Mouse (Mus musculus) spleen, adult 2 months (tissue): ENCODE data around the gene Trim41. TPM values are rescaled to one million over a fixed set of nuclear protein-coding genes. Genes with fewer than 3 reads are reported as not detected.
"Not testable (repeated sequence)": the region's sequence is repeated elsewhere in the genome, so short reads cannot be mapped to it uniquely, and the experiment has no call there.

Source experiments
- DNase-seq, 2 experiments: peaks; one replicate each; pipeline versions ENCODE4 v3.0.0 to v3.0.0-alpha.2; 2012 to 2021; ENCODE audit warnings: low spot score in 2 of 2, low read depth in 1 of 2
- H3K27ac ChIP-seq: fragments of 200-500 bp; 2 replicates; pipeline ENCODE4 v1.5.1; 2012; ENCODE audit warnings: low read length, inconsistent platforms; ENCODE audit not compliant: insufficient read depth
- H3K27me3 ChIP-seq: fragments of 200-500 bp; 2 replicates; pipeline ENCODE4 v1.6.1; 2012; ENCODE audit warnings: mild to moderate bottlenecking, moderate library complexity, low read length, inconsistent platforms; ENCODE audit not compliant: control insufficient read depth, insufficient read depth
- H3K36me3 ChIP-seq: fragments of 200-500 bp; 2 replicates; pipeline ENCODE4 v1.6.1; 2012; ENCODE audit warnings: mild to moderate bottlenecking, low read length, inconsistent platforms; ENCODE audit not compliant: control insufficient read depth, insufficient read depth
- H3K4me1 ChIP-seq: fragments of 200-500 bp; 2 replicates; pipeline ENCODE4 v1.6.1; 2011; ENCODE audit warnings: inconsistent platforms; ENCODE audit not compliant: control insufficient read depth, insufficient read depth, insufficient read length
- H3K4me3 ChIP-seq: fragments of 200-500 bp; 2 replicates; pipeline ENCODE4 v1.5.1; 2011; ENCODE audit warnings: mild to moderate bottlenecking, inconsistent platforms; ENCODE audit not compliant: insufficient read depth, insufficient read length; ENCODE audit errors: extremely low read depth
- CTCF ChIP-seq: fragments of 200-500 bp; IDR thresholded peaks from 2 replicates; pipeline ENCODE4 v1.5.1; 2011; ENCODE audit warnings: mild to moderate bottlenecking, inconsistent platforms; ENCODE audit not compliant: insufficient read depth, insufficient read length, insufficient replicate concordance; ENCODE audit errors: extremely low read depth
- POLR2A ChIP-seq: fragments of 200-500 bp; IDR thresholded peaks from 2 replicates; pipeline ENCODE4 v1.6.1; 2011; ENCODE audit warnings: low read depth, low read length, inconsistent platforms
- WGBS: fragments of 180-500 bp; shearing (Covaris S2); methylation state at CpG from one replicate; pipeline ENCODE4 v1.1.7; 2018; 5-methylcytosine and 5-hydroxymethylcytosine counted together
- polyA plus RNA-seq: library from polyadenylated mRNA; depleted of rRNA; stranded (reverse); fragments of >200 nt; gene quantifications from 2 replicates; pipeline ENCODE4 v1.2.3, GENCODE M21; 2012

Gene Trim41
- polyA plus RNA-seq, 1 experiment = 24.7 TPM

- H3K36me3 ChIP-seq = no peaks in the 10 kb centered on the region
- H3K27ac ChIP-seq = no peak overlapping the region
- 95% methylated on average over 2 of the region's 2 CpGs for WGBS
- no peaks in the 10 kb centered on the region for H3K4me1 ChIP-seq
- no peak for TF ChIP-seq POLR2A
- no peak for TF ChIP-seq CTCF
- no peak overlapping the region for H3K4me3 ChIP-seq
- no peaks in the 10 kb centered on the region for H3K27me3 ChIP-seq
- DNase-seq = no peak
Observed at GRCm38 (mm10) chr11:48831273-48831672, 14.1 kb upstream of the Trim41 start.

GRCm38 (mm10) chr11:48830279-48830678 lies 13.1 kb upstream of the Trim41 start:
- DNase-seq = no peak
- no peak overlapping the region for H3K27ac ChIP-seq
- TF ChIP-seq CTCF (no peak), POLR2A (no peak)
- H3K4me3 ChIP-seq = no peak overlapping the region
- no peaks in the 10 kb centered on the region for H3K36me3 ChIP-seq
- no peaks in the 10 kb centered on the region for H3K27me3 ChIP-seq
- WGBS = 76% methylated on average over 2 of the region's 2 CpGs
- H3K4me1 ChIP-seq = no peaks in the 10 kb centered on the region

DNA sequence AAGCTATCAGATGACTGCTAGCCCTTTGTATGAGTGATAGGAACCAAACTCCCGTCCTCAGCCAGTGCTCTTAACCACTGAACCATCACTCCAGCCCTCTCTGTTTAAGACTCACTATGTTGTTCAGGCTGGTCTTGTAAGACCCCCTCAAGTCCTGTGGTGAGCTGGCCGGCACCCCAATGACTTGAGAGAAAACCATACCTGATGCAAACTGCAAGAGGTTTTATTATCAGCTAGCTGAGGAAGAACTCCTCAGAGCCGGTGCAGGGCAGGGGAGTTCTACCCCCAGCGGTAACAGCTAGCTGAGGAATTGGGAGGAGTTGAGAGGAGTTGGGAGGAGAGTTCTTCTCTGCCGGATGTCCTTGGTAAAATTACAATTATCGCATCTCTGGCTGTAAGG lies 10.8 kb upstream of the Trim41 start:
- Histone ChIP-seq H3K27ac (no peak overlapping the region), H3K36me3 (no peaks in the 10 kb centered on the region), H3K4me3 (no peak overlapping the region), H3K4me1 (peaks cover 5% of the 10 kb centered on the region; the same call in 1 of the 2 replicates), H3K27me3 (no peaks in the 10 kb centered on the region)
- WGBS = 89% methylated on average over 6 of the region's 6 CpGs
- TF ChIP-seq CTCF (no peak), POLR2A (no peak)
- DNase-seq = no peak

GRCm38 (mm10) chr11:48826752-48827096 lies 9.6 kb upstream of the Trim41 start:
- WGBS = 11% methylated on average over 6 of the region's 6 CpGs
- H3K27me3 ChIP-seq = no peaks in the 10 kb centered on the region
- no peak for TF ChIP-seq CTCF
- TF ChIP-seq POLR2A = no peak
- DNase-seq = no peak
- H3K4me1 ChIP-seq = peaks cover 5% of the 10 kb centered on the region; the same call in 1 of the 2 replicates
- no peaks in the 10 kb centered on the region for H3K36me3 ChIP-seq
- H3K27ac ChIP-seq = no peak overlapping the region
- H3K4me3 ChIP-seq = peak overlapping the region; percentile 61

DNA sequence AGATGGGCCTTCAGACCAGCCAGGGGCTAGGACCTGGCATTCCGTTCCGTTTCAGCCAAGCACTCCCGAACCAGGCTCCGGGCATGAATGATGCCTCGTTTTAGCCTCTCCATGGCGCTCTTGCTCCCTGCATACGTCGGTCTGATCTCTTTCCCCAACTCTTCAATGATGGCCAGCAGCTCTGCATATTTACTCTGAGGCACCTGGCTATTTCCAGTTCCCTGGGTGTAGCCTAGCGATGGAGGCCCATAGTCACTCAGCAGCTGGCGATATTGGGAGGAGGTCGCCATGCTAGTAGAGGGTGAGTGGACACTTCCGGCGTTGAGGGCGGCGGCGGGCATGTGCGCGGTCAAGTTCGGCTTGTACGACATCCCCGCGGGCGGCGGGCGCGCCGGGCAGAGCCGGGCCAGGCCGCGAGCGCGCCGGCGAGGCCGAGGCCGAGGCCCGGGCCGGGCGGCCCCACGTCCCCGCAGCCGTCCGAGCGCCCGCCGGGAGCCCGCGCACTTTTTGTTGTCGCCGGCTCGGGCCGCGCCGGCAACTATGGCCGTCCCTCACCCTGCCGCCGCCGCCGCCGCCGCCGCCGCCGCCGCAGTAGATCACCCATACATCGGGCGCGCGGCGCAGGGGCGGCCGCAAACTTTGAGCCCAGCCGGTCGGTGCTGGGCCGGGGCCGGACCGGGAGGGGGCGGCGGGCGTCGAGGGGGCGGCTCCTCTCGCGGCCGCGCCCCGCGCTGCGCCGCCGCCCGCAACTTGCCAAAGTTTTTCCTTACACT lies 9.0 kb upstream of the Trim41 start, which contains the start of the genes Trim7 and Gm12184:
Gene Trim7, plus strand, starts transcription at position 162 of the 773 bp plus-strand sequence.
Gene Gm12184, minus strand, starts transcription at position 677 of the 773 bp plus-strand sequence.
- H3K27ac ChIP-seq, H3K4me1 ChIP-seq, DNase-seq: not testable (repeated sequence)

DNA sequence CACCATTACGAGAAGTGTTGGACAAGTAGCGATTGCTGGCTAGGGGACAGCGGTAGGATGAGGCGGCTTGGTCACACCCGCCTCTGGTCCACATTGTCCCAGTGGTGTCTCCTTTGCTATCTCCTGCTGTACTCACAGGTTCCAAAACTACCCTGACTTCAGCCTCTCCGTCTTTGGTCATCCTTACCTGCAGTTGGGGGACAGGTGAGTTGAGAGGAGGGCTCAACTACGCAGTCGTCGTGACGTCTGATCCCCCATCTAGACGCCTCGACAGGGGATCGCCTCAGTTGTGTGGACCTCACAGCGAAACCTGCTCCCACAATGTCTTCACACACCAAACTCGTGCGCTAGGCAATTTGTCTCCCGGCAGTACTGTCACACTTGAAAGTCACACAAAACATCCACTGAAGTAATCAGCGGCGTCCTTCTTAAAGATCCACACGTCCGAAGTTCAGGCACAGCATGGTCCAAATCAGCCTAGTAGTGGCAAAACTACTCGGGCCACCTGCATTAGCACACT lies 7.2 kb upstream of the Trim41 start:
- Histone ChIP-seq H3K4me3 (peak overlapping the region; percentile 40; the same call in 1 of the 2 replicates), H3K27ac (no peak overlapping the region), H3K27me3 (no peaks in the 10 kb centered on the region), H3K36me3 (no peaks in the 10 kb centered on the region), H3K4me1 (peaks cover 5% of the 10 kb centered on the region; the same call in 1 of the 2 replicates)
- DNase-seq = no peak
- TF ChIP-seq CTCF (no peak), POLR2A (no peak)
- 19% methylated on average over 22 of the region's 22 CpGs for WGBS

More for the DNA sequence above, 9.0 kb upstream of the Trim41 start, which contains the start of the genes Trim7 and Gm12184:
- peak within 1 kb of the TSS; percentile 61 for H3K4me3 ChIP-seq
- H3K27me3 ChIP-seq, H3K36me3 ChIP-seq: not testable (repeated sequence)
- WGBS = under 1% methylated on average over 65 of the region's 92 CpGs

- 4% methylated on average over 15 of the region's 15 CpGs for WGBS
- TF ChIP-seq CTCF (0 out of 2 replicates have a peak, but pooled peaks have one; percentile 3), POLR2A (no peak)
- Histone ChIP-seq H3K4me3 (peak overlapping the region; percentile 40; the same call in 1 of the 2 replicates), H3K27ac (no peak overlapping the region), H3K36me3 (no peaks in the 10 kb centered on the region), H3K27me3 (no peaks in the 10 kb centered on the region), H3K4me1 (peaks cover 7% of the 10 kb centered on the region)
- peak; percentile 59 to 76 for DNase-seq
Observed at GRCm38 (mm10) chr11:48823536-48823972, 6.4 kb upstream of the Trim41 start.
